Mouse (Mus musculus): ENCODE measurements around the gene Cnmd. TPM values are rescaled to one million over a fixed set of nuclear protein-coding genes. Genes with fewer than 3 reads are reported as not detected.
A peak's percentile ranks its signal among the peaks of the same experiment; 100 is the strongest.

Gene Cnmd
- total RNA-seq (2017): not detected in 3 replicates

GRCm38 (mm10) chr14:79662001-79662400 is at the start of gene Cnmd:
Cnmd (minus strand) TSS chr14:79662170.
- no peak for ATAC-seq (replicated peaks; ENCODE audit: insufficient number of reproducible peaks, low FRiP score, low TSS enrichment, poor library complexity, severe bottlenecking)

GRCm38 (mm10) chr14:79711301-79711700 is 49.3 kb upstream of the Cnmd start:
- ATAC-seq (replicated peaks; ENCODE audit: insufficient number of reproducible peaks, low FRiP score, low TSS enrichment, poor library complexity, severe bottlenecking): no peak

GRCm38 (mm10) chr14:79703523-79704172 is 41.7 kb upstream of the Cnmd start:
- ATAC-seq (replicated peaks; ENCODE audit: insufficient number of reproducible peaks, low FRiP score, low TSS enrichment, poor library complexity, severe bottlenecking): no peak

- no peak for ATAC-seq (replicated peaks; ENCODE audit: insufficient number of reproducible peaks, low FRiP score, low TSS enrichment, poor library complexity, severe bottlenecking)
Observed at GRCm38 (mm10) chr14:79701606-79702005, 39.6 kb upstream of the Cnmd start.

- ATAC-seq (replicated peaks; ENCODE audit: insufficient number of reproducible peaks, low FRiP score, low TSS enrichment, poor library complexity, severe bottlenecking): no peak
Observed at GRCm38 (mm10) chr14:79701054-79701453, 39.1 kb upstream of the Cnmd start.

GRCm38 (mm10) chr14:79699381-79699780 is 37.4 kb upstream of the Cnmd start:
- no peak for ATAC-seq (replicated peaks; ENCODE audit: insufficient number of reproducible peaks, low FRiP score, low TSS enrichment, poor library complexity, severe bottlenecking)

GRCm38 (mm10) chr14:79690068-79690844 is 28.3 kb upstream of the Cnmd start:
- ATAC-seq (replicated peaks; ENCODE audit: insufficient number of reproducible peaks, low FRiP score, low TSS enrichment, poor library complexity, severe bottlenecking): no peak

GRCm38 (mm10) chr14:79680652-79681051 is 18.7 kb upstream of the Cnmd start:
- no peak for ATAC-seq (replicated peaks; ENCODE audit: insufficient number of reproducible peaks, low FRiP score, low TSS enrichment, poor library complexity, severe bottlenecking)

- ATAC-seq (replicated peaks; ENCODE audit: insufficient number of reproducible peaks, low FRiP score, low TSS enrichment, poor library complexity, severe bottlenecking): no peak
Observed at GRCm38 (mm10) chr14:79677891-79678687, 16.1 kb upstream of the Cnmd start.

- no peak for ATAC-seq (replicated peaks; ENCODE audit: insufficient number of reproducible peaks, low FRiP score, low TSS enrichment, poor library complexity, severe bottlenecking)
Observed at GRCm38 (mm10) chr14:79677108-79677753, 15.3 kb upstream of the Cnmd start.

GRCm38 (mm10) chr14:79673083-79674013 is 11.4 kb upstream of the Cnmd start:
- no peak for ATAC-seq (replicated peaks; ENCODE audit: insufficient number of reproducible peaks, low FRiP score, low TSS enrichment, poor library complexity, severe bottlenecking)

GRCm38 (mm10) chr14:79672567-79672966 is 10.6 kb upstream of the Cnmd start:
- ATAC-seq (replicated peaks; ENCODE audit: insufficient number of reproducible peaks, low FRiP score, low TSS enrichment, poor library complexity, severe bottlenecking): no peak

- ATAC-seq (replicated peaks; ENCODE audit: insufficient number of reproducible peaks, low FRiP score, low TSS enrichment, poor library complexity, severe bottlenecking): no peak
Observed at GRCm38 (mm10) chr14:79671008-79671407, 9.0 kb upstream of the Cnmd start.

- peak; percentile 53; the same call in 1 of the 2 replicates for ATAC-seq (replicated peaks; ENCODE audit: insufficient number of reproducible peaks, low FRiP score, low TSS enrichment, poor library complexity, severe bottlenecking)
Observed at GRCm38 (mm10) chr14:79661005-79661917, 709 bp downstream of the Cnmd start.

GRCm38 (mm10) chr14:79660467-79660866 is 1.5 kb downstream of the Cnmd start:
- ATAC-seq (replicated peaks; ENCODE audit: insufficient number of reproducible peaks, low FRiP score, low TSS enrichment, poor library complexity, severe bottlenecking): no peak

GRCm38 (mm10) chr14:79658748-79659508 is 3.0 kb downstream of the Cnmd start:
- ATAC-seq (replicated peaks; ENCODE audit: insufficient number of reproducible peaks, low FRiP score, low TSS enrichment, poor library complexity, severe bottlenecking): no peak
